Mouse (Mus musculus) hematopoietic stem cell, adult 5-6 weeks (primary cell): ENCODE data around the gene Itpr3. TPM values are rescaled to one million over a fixed set of nuclear protein-coding genes. Genes with fewer than 3 reads are reported as not detected.

Experiments used
- ATAC-seq, 2 experiments: fragments of 125-278 bp in 1 of 2; replicated peaks in 1 of 2; 2 replicates each; pipeline ENCODE4 v1.8.0; 2016 to 2017; ENCODE audit warnings: inconsistent platforms in 2 of 2, mild to moderate bottlenecking in 2 of 2, moderate number of reproducible peaks in 2 of 2, low read depth in 1 of 2, moderate TSS enrichment in 1 of 2; ENCODE audit not compliant: low FRiP score in 2 of 2, poor library complexity in 2 of 2, severe bottlenecking in 2 of 2, insufficient read depth in 1 of 2, low TSS enrichment in 1 of 2
- total RNA-seq: library from RNA; stranded (forward); fragments of 172-1452, 232-1000 nt; gene quantifications from 2 replicates; pipeline ENCODE4 v1.2.3, GENCODE M21; 2017

Gene Itpr3
- total RNA-seq, 1 experiment from 2014 or later, result 13.2 TPM

DNA sequence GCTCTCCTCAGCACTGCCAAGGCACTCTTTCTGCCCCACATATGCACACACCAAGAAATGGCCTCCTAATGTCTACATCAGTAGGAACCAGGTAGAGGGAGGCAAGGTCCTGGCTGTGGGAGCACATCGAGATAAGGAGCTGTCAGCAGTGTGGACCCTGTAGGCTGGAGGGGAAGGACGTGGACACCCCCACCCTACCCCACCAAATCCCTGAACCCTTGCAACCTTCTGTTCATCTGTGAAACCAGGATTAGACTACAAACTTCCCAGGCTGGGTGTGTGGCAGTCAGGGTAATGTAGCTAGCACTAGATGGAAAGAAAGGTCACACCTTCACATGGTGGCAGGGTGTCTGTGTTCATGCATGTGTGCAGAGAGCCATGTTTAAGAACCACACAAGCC, 66.0 kb downstream of the Itpr3 start:
- ATAC-seq, result no peak

GRCm38 (mm10) chr17:27123813-27124375, 66.8 kb downstream of the Itpr3 start:
- ATAC-seq, result no peak

DNA sequence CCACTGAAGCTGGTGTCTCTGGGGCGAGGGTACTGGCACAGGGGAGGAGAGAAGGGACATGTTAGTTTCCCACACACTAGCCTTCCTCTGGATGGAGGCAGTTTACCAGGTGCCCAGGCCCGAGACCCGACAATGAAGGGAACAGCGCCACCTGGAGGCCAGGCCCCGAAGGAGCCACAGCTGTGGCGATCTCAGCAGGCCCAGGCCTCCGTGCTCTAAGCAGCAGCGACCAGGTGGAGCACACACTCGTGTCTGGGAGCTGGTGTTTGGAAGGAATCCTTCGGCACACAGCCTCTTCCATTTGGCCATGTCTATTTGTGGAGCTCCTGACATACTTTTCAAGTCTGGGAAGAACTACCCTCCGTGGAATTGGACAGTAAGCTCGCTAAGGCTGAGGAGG, 68.1 kb downstream of the Itpr3 start:
- peak; percentile 67 to 70 for ATAC-seq

GRCm38 (mm10) chr17:27125669-27126202, 68.6 kb downstream of the Itpr3 start:
- ATAC-seq, result no peak

DNA sequence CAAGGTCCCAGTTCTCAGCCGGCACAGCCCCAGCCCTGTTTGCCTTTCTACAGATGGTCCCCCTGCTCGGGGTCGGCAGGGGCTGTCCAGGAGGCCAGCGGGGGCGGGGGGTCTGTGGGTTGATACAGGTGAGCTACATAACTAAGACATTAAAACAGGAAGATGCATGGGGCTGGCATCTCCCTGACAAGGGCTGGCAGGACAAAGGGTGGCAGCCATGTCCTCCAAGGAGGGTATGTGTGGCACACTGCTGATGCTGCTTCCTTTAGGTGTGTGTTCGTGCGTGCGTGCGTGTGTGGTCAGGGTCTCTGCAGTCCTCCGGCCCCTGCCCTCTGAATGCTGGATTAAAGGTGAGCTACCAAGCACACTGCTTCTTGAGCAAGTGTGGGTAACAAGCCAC, 69.9 kb downstream of the Itpr3 start:
- no peak for ATAC-seq

- ATAC-seq, result no peak
Measured at GRCm38 (mm10) chr17:27128189-27128588, 71.1 kb downstream of the Itpr3 start.

- no peak for ATAC-seq
Measured at GRCm38 (mm10) chr17:27129291-27129690, 72.2 kb downstream of the Itpr3 start.

- no peak for ATAC-seq
Measured at GRCm38 (mm10) chr17:27129819-27130218, 72.7 kb downstream of the Itpr3 start.

- no peak for ATAC-seq
Measured at GRCm38 (mm10) chr17:27130246-27130645, 73.1 kb downstream of the Itpr3 start.

GRCm38 (mm10) chr17:27131240-27131665, 74.1 kb downstream of the Itpr3 start:
- ATAC-seq, result no peak

DNA sequence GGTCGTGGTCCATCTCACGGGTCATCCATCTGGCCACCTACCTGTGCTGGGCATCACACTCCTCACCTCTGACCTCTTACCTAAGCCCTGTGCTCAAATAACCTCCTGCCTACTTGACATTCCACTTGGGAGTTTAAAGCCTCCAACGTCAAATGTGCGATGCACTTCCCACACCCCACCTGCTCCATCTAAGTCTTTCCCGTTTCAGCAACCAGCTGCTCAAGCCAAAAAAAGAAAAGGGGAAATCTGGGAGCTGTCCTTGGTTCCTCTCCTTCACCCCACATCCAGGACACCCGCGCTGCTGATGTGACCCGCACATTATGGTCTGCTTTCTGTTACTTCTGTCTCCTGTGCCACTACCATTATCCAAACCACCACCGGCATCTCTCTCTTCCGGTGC, 75.1 kb downstream of the Itpr3 start:
- ATAC-seq, result no peak

- peak; percentile 90 for ATAC-seq
Measured at GRCm38 (mm10) chr17:27133551-27134141, 76.5 kb downstream of the Itpr3 start, which contains the start of gene Uqcc2. Gene Uqcc2 (minus strand): TSS chr17:27133916.

DNA sequence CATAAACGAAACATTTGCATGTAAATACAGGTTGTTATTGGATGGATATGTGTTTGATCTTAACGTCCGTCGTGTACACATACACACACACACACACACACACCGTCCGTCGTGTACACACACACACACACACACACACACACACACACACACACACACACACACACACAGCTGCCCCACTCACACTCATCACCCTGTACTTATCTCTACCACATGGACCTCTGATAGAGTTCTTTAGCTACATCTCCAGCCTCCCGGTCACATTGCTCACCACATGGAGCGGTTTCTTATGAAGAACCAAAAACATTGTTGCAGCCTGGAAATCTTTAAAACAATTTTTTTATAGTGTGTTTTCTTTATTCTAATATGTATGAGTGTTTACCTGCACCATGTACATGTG, 77.1 kb downstream of the Itpr3 start:
- ATAC-seq, result no peak; a peak in 1 of 4 replicates

- no peak for ATAC-seq
Measured at GRCm38 (mm10) chr17:27134715-27135114, 77.6 kb downstream of the Itpr3 start.

- no peak for ATAC-seq
Measured at GRCm38 (mm10) chr17:27138396-27138795, 81.3 kb downstream of the Itpr3 start.

DNA sequence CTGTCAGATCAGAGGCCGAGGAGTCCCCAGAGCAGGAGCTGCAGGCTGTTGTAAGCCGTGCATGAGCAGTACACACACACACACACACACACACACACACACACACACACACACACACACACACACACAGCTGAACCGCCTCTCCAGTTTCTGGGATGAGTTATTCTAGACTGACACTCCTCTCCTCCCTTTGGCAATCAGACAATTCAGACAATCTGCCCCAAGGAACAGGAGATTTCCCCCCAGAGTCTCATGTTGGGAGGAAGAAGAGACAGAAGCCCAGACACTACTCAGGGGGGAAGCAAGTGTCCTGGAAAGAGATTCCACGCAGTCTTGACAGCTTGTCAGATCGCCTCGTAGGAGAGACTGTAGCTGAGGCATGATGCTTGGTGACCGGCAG, 82.2 kb downstream of the Itpr3 start:
- no peak for ATAC-seq

GRCm38 (mm10) chr17:27140262-27140661, 83.2 kb downstream of the Itpr3 start:
- no peak for ATAC-seq

GRCm38 (mm10) chr17:27141971-27142450, 84.9 kb downstream of the Itpr3 start:
- ATAC-seq, result no peak

DNA sequence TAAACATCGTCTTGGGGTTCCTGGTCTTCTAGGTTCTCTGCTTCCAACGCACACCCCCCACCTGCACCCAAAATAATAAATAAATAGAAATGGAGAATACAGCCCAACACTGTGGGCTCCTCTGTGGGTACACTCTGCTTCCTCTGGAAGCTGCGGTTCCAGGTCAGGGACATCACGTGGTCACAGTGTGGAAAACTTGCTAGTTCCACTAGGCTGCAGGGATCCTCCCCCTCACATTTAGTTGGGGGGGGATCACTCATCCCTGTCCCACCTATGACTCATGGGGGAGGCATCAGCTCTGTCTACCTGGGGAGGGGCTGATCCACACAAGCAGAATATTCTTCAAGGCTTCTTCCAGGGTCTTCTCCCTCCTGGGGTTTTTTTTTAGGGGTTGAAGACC, 87.0 kb downstream of the Itpr3 start:
- no peak for ATAC-seq
